Mouse (Mus musculus) activated CD4-positive, CD25-positive, alpha-beta regulatory T cell (primary cell): ENCODE data around the gene Taf15. TPM values are rescaled to one million over a fixed set of nuclear protein-coding genes. Genes with fewer than 3 reads are reported as not detected.

ENCODE experiments used
- polyA plus RNA-seq, 2 experiments: library from polyadenylated mRNA; unstranded; fragments of 100-300 nt; shearing (Covaris generic); gene quantifications; one replicate each; pipeline ENCODE4 v1.2.1; 2017

Gene Taf15
- polyA plus RNA-seq, result 10 to 100 TPM; 13.2 to 14.7 TPM

GRCm38 (mm10) chr11:83472324-83473234, at the start of gene Taf15:
Taf15 (plus strand) TSS chr11:83473086.

DNA sequence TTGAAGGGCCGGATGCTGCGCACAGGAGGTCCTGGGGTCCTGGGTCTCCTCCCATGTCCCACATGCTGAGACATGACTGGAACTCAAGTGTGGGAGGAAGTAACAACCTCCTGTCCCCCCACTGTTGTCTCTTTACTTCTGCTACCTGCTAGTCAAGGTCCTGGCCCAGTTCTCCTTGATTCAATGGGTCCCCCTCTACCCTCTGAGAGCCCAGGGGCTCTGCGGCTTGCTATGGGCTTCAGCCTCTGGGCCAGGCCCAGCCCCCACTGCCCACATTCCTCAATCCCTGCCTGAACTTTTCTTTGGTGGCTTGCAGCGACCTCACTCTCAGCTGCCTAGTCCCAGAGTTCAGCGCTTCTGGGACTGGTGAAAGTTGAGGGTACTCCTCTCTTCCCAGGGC, 43.5 kb upstream of the Taf15 start, which contains the start of gene Gas2l2:
Gene Gas2l2 (minus strand): TSS at position 101 of the 400 bp plus-strand sequence.

GRCm38 (mm10) chr11:83437377-83437776, 35.5 kb upstream of the Taf15 start, which contains the start of gene 1700020L24Rik:
1700020L24Rik (plus strand) TSS chr11:83437677.

GRCm38 (mm10) chr11:83462711-83463244, 10.1 kb upstream of the Taf15 start, which contains the start of gene Mmp28:
Mmp28 (minus strand) TSS chr11:83463071.

GRCm38 (mm10) chr11:83522075-83522474, 49.2 kb downstream of the Taf15 start, which contains the start of gene Heatr9:
Heatr9 (minus strand) TSS chr11:83522175.

DNA sequence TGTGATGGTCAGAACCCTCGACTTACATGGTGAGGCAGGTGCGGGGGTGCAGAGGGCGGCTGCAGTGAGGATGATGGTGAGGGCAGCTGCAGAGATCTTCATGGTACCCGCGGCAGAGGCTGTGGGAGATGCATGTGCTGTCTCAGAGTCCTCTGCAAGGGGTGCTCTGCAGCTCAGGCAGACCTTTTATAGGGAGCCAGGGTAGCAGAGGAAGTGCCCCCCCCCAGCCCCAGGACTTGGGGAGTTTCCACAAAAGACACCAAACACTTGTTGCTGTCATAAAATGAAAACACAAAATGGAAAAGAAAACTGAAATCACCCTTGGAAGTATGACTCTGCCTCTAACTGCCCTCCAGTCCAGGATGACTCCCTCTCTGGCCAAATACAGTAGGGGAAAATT, 57.5 kb downstream of the Taf15 start, which contains the start of gene Ccl5:
Gene Ccl5 (minus strand): TSS at position 159 of the 400 bp plus-strand sequence.

Other genes with a start within 250 kb of the Taf15 start
- gene Slfn14, start 186.4 kb upstream of the Taf15 start, polyA plus RNA-seq, result under 1 TPM in 1 of 2 experiments, not detected in 1; 0.11 TPM
- gene Ap2b1, start 174.1 kb upstream of the Taf15 start, polyA plus RNA-seq, result 10 to 100 TPM; 34.1 to 50.6 TPM
- 10 to 100 TPM in 1 of 2 experiments, 1 to 10 TPM in 1; 7.2 to 19.4 TPM for gene Pex12, start 170.5 kb upstream of the Taf15 start, polyA plus RNA-seq
- under 1 TPM in 1 of 2 experiments, not detected in 1; 0.05 TPM for gene Rasl10b, start 63.9 kb upstream of the Taf15 start, polyA plus RNA-seq
- not detected for gene Gas2l2, start 43.6 kb upstream of the Taf15 start, polyA plus RNA-seq
- gene 1700020L24Rik, start 35.4 kb upstream of the Taf15 start, polyA plus RNA-seq, result 1 to 10 TPM in 1 of 2 experiments, under 1 TPM in 1; 0.32 to 2.9 TPM
- gene Mmp28, start 10.0 kb upstream of the Taf15 start, polyA plus RNA-seq, result under 1 TPM in 1 of 2 experiments, not detected in 1; 0.25 TPM
- under 1 TPM in 1 of 2 experiments, not detected in 1; 0.19 TPM for gene Heatr9, start 49.1 kb downstream of the Taf15 start, polyA plus RNA-seq
- 100 to 1,000 TPM; 223 to 434 TPM for gene Ccl5, start 57.4 kb downstream of the Taf15 start, polyA plus RNA-seq
- 1 to 10 TPM in 1 of 2 experiments, not detected in 1; 7.7 TPM for gene Ccl9, start 105.5 kb downstream of the Taf15 start, polyA plus RNA-seq
- gene Ccl6, start 120.0 kb downstream of the Taf15 start, polyA plus RNA-seq, result 10 to 100 TPM in 1 of 2 experiments, 1 to 10 TPM in 1; 1.0 to 82.4 TPM
- under 1 TPM in 1 of 2 experiments, not detected in 1; 0.42 TPM for gene Rpl9-ps1, start 172.5 kb downstream of the Taf15 start, polyA plus RNA-seq
- gene Ccl3, start 176.3 kb downstream of the Taf15 start, polyA plus RNA-seq, result 1 to 10 TPM; 3.3 to 8.3 TPM
- 10 to 100 TPM; 17.3 to 24.7 TPM for gene Ccl4, start 189.5 kb downstream of the Taf15 start, polyA plus RNA-seq
- gene Wfdc17, start 230.9 kb downstream of the Taf15 start, polyA plus RNA-seq, result 10 to 100 TPM in 1 of 2 experiments, under 1 TPM in 1; 0.85 to 24.9 TPM
- gene Wfdc18, start 235.9 kb downstream of the Taf15 start, polyA plus RNA-seq, result under 1 TPM in 1 of 2 experiments, not detected in 1; 0.32 TPM